Mouse (Mus musculus): ENCODE results near the gene Elk3.

DNA sequence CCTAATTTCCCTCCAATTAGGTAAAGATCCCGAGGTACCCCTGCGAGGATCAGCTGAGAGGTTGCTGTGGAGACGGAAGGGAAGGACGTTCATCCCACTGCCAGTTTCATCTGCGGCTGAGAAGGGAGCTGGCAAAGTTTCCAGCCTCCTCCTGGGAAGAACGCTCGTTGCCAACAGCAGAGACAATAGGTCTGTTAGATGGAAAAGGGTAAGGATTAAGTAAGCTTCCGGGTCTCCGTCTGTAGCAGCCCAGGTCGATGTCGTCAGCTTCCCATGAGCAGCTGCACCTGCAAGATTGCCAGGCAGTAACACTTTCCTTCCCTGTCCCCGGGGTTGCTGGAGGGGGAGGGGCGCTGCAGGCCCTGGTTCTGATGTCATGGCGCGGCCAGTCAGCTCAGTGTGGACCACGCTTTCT is 34.6 kb downstream of the Elk3 start:
- TF ChIP-seq CTCF (IDR thresholded peaks at IDR 0.05; ENCODE audit: control insufficient read depth, insufficient read depth, low read length) (no peak), POLR2A (IDR thresholded peaks at IDR 0.05; ENCODE audit: borderline replicate concordance, control insufficient read depth, low read depth, low read length) (no peak)
